Mouse (Mus musculus): ENCODE results near the gene Slit3. TPM values are rescaled to one million over a fixed set of nuclear protein-coding genes. Genes with fewer than 3 reads are reported as not detected.

Slit3 gene
- polyA plus RNA-seq, 1 experiment, result not detected

DNA sequence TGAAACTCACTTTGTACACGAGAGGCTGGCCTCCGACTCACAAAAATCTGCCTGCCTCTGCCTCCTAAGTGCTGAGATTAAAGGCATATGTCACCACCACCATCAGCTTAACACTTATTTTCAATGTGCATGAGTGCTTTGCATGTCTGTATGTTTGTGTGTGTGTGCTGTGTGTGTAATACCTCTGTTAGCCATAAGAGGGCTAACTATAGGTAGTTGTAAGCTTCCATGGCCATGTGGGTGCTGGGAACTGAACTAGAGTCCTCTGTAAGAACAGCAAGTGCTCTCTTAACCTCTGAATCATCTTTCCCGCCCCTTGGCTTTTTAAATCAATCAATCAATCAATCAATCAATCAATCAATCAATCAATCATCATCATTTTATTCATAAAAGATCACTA is 251.4 kb downstream of the Slit3 start:
- no peak for TF ChIP-seq GATA1 (IDR thresholded peaks at IDR 0.05; ENCODE audit: low read length)
- no peak for TF ChIP-seq TAL1 (IDR thresholded peaks at IDR 0.05; ENCODE audit: low read length)
- peaks cover 6% of the 10 kb centered on the region for H3K9me3 ChIP-seq (ENCODE audit: control insufficient read depth, low read length)
- H3K36me3 ChIP-seq (ENCODE audit: control insufficient read depth), result no peaks in the 10 kb centered on the region
- H3K4me1 ChIP-seq (ENCODE audit: control insufficient read depth), result no peaks in the 10 kb centered on the region
- H3K4me3 ChIP-seq (replicated peaks), result no peak overlapping the region
- no peaks in the 10 kb centered on the region for H3K27me3 ChIP-seq (ENCODE audit: control insufficient read depth)

- Histone ChIP-seq H3K36me3 (ENCODE audit: control insufficient read depth) (no peaks in the 10 kb centered on the region), H3K4me3 (replicated peaks) (no peak overlapping the region), H3K4me1 (ENCODE audit: control insufficient read depth) (no peaks in the 10 kb centered on the region), H3K9me3 (ENCODE audit: control insufficient read depth, low read length) (peaks cover 6% of the 10 kb centered on the region; the same call in 1 of the 2 replicates), H3K27me3 (ENCODE audit: control insufficient read depth) (no peaks in the 10 kb centered on the region)
- TF ChIP-seq GATA1 (IDR thresholded peaks at IDR 0.05; ENCODE audit: low read length) (no peak), TAL1 (IDR thresholded peaks at IDR 0.05; ENCODE audit: low read length) (no peak)
Measured at GRCm38 (mm10) chr11:35375072-35375471, 254.0 kb downstream of the Slit3 start.

DNA sequence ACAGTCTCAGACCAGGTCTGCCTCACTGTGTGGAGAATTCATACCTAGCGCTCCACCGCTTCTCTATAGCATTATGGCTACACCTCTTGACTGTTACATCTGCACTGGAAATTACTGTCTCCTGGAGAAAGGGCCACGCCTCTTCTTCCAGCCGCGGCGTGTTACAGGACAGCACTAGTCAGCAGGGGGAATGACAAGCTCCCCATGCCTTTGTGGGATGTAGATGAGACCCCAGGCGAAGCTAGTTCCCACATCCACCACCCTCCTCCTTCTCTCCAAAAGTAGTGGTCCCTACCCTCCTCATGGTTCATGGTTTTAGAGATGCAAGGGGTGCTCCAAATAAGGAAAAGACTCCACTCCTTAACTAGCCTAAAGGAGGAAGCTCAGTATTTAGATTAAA is 257.8 kb downstream of the Slit3 start:
- H3K4me3 ChIP-seq (replicated peaks), result no peak overlapping the region
- H3K9me3 ChIP-seq (ENCODE audit: control insufficient read depth, low read length), result no peaks in the 10 kb centered on the region
- no peaks in the 10 kb centered on the region for H3K4me1 ChIP-seq (ENCODE audit: control insufficient read depth)
- H3K36me3 ChIP-seq (ENCODE audit: control insufficient read depth), result no peaks in the 10 kb centered on the region
- TF ChIP-seq GATA1 (IDR thresholded peaks at IDR 0.05; ENCODE audit: low read length) (no peak), TAL1 (IDR thresholded peaks at IDR 0.05; ENCODE audit: low read length) (no peak)
- no peaks in the 10 kb centered on the region for H3K27me3 ChIP-seq (ENCODE audit: control insufficient read depth)

DNA sequence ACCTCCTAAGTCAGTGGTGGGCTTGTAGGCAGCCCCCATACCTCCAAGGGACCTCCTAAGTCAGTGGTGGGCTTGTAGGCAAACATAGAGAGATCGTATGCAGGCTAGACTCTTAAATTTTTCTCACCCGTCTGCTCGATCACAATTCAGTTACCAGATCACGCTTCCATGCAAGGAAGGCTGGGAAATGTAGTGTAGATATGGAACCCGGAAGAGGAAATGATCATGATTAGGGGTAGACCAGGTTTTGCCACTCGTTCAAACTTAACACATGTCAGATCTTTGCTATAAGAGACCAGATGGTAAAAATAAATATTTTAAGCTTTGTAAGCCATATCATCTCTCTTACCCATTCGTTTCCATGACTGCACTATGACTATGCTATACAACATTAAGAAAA is 258.4 kb downstream of the Slit3 start:
- TF ChIP-seq GATA1 (IDR thresholded peaks at IDR 0.05; ENCODE audit: low read length), result no peak
- TF ChIP-seq TAL1 (IDR thresholded peaks at IDR 0.05; ENCODE audit: low read length), result no peak
- Histone ChIP-seq H3K27me3 (ENCODE audit: control insufficient read depth) (no peaks in the 10 kb centered on the region), H3K4me1 (ENCODE audit: control insufficient read depth) (no peaks in the 10 kb centered on the region), H3K36me3 (ENCODE audit: control insufficient read depth) (no peaks in the 10 kb centered on the region), H3K4me3 (replicated peaks) (no peak overlapping the region), H3K9me3 (ENCODE audit: control insufficient read depth, low read length) (no peaks in the 10 kb centered on the region)

- no peaks in the 10 kb centered on the region for H3K9me3 ChIP-seq (ENCODE audit: control insufficient read depth, low read length)
Measured at GRCm38 (mm10) chr11:35380766-35381165, 259.7 kb downstream of the Slit3 start.

GRCm38 (mm10) chr11:35385444-35385843 is 264.4 kb downstream of the Slit3 start:
- no peaks in the 10 kb centered on the region for H3K36me3 ChIP-seq (ENCODE audit: control insufficient read depth)
- no peak overlapping the region for H3K4me3 ChIP-seq (replicated peaks)
- H3K4me1 ChIP-seq (ENCODE audit: control insufficient read depth), result no peaks in the 10 kb centered on the region
- no peaks in the 10 kb centered on the region for H3K27me3 ChIP-seq (ENCODE audit: control insufficient read depth)
- TF ChIP-seq TAL1 (IDR thresholded peaks at IDR 0.05; ENCODE audit: low read length) (no peak), GATA1 (IDR thresholded peaks at IDR 0.05; ENCODE audit: low read length) (no peak)
- H3K9me3 ChIP-seq (ENCODE audit: control insufficient read depth, low read length), result no peaks in the 10 kb centered on the region

More at GRCm38 (mm10) chr11:35380766-35381165, 259.7 kb downstream of the Slit3 start:
- Histone ChIP-seq H3K36me3 (ENCODE audit: control insufficient read depth) (no peaks in the 10 kb centered on the region), H3K4me3 (replicated peaks) (no peak overlapping the region), H3K4me1 (ENCODE audit: control insufficient read depth) (no peaks in the 10 kb centered on the region), H3K27me3 (ENCODE audit: control insufficient read depth) (no peaks in the 10 kb centered on the region)
- TF ChIP-seq GATA1 (IDR thresholded peaks at IDR 0.05; ENCODE audit: low read length) (no peak), TAL1 (IDR thresholded peaks at IDR 0.05; ENCODE audit: low read length) (no peak)

DNA sequence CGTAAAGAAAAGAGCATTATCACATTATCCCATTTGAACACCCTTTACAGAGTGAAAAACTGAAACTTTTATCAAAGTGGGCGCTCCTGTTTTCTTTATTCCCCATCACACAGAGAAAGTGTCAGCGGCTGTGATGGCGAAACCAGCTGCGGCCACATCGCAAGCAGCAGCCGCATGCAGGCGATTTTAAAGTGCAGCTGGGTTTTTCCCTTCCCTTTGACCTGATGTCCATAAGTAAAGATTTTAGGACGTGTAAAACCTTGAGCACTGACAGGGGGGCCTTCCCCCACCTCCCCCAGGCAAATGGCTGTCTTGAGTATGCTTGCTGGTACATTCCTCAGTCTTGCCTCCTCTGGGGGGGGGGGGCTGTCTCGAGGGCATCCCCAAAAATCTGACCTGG is 266.8 kb downstream of the Slit3 start:
- Histone ChIP-seq H3K27me3 (ENCODE audit: control insufficient read depth) (no peaks in the 10 kb centered on the region), H3K36me3 (ENCODE audit: control insufficient read depth) (no peaks in the 10 kb centered on the region), H3K9me3 (ENCODE audit: control insufficient read depth, low read length) (no peaks in the 10 kb centered on the region), H3K4me3 (replicated peaks) (no peak overlapping the region), H3K4me1 (ENCODE audit: control insufficient read depth) (no peaks in the 10 kb centered on the region)
- TF ChIP-seq TAL1 (IDR thresholded peaks at IDR 0.05; ENCODE audit: low read length) (no peak), GATA1 (IDR thresholded peaks at IDR 0.05; ENCODE audit: low read length) (no peak)

- Histone ChIP-seq H3K27me3 (ENCODE audit: control insufficient read depth) (no peaks in the 10 kb centered on the region), H3K4me3 (replicated peaks) (no peak overlapping the region), H3K4me1 (ENCODE audit: control insufficient read depth) (no peaks in the 10 kb centered on the region), H3K9me3 (ENCODE audit: control insufficient read depth, low read length) (no peaks in the 10 kb centered on the region), H3K36me3 (ENCODE audit: control insufficient read depth) (no peaks in the 10 kb centered on the region)
- TF ChIP-seq TAL1 (IDR thresholded peaks at IDR 0.05; ENCODE audit: low read length) (no peak), GATA1 (IDR thresholded peaks at IDR 0.05; ENCODE audit: low read length) (no peak)
Measured at GRCm38 (mm10) chr11:35388471-35388870, 267.4 kb downstream of the Slit3 start.

DNA sequence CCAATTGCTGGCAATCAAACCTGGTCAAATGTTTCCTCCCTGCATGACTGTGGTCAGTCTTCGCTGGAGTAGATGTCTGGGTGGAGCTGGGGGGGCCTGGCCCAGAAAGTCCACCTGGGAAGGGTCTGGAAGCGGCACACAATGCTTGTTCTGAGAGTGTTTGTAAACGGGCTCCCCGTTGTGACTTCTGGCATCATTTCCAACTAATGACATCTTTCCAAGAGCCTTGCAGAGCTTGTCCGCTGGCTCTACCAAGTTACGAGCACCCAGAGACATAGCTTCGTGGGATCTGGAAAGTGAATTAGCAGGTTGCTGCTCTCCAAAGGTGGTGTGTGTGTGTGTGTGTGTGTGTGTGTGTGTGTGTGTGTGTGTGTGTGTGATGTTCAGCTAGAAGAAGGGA is 268.3 kb downstream of the Slit3 start:
- Histone ChIP-seq H3K4me3 (replicated peaks) (no peak overlapping the region), H3K36me3 (ENCODE audit: control insufficient read depth) (no peaks in the 10 kb centered on the region), H3K9me3 (ENCODE audit: control insufficient read depth, low read length) (no peaks in the 10 kb centered on the region), H3K27me3 (ENCODE audit: control insufficient read depth) (no peaks in the 10 kb centered on the region), H3K4me1 (ENCODE audit: control insufficient read depth) (no peaks in the 10 kb centered on the region)
- TF ChIP-seq TAL1 (IDR thresholded peaks at IDR 0.05; ENCODE audit: low read length) (no peak), GATA1 (IDR thresholded peaks at IDR 0.05; ENCODE audit: low read length) (no peak)

DNA sequence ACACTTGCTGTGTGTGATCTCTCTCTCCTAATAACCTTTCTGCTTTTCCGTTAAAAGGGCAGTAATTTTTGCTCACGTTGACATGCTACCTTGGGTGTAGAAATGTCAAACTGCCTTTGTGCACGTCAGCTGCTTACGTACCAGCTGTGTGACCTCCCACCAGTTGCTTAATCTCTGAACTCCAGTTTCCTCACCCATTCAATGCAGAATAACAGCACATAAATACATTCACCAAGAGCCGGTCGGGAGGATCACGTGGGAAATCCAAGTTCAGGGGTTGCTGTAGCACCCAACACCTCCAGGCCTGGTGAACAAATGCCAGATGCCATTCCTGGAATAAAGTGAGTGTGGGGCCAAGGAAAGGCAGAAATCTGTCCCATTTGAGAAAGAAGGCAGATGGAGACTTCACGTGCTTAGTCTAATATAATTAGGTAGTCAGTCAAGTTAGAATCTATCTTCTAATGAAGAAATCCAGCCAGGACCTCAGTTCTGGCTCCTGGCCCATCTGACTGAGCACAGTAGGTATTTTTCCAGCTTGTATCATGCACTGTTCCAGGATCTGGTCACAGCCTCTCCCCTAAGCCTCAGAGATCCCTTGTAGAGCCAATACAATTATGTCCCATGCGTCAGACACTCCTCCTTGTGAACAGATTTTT is 268.9 kb downstream of the Slit3 start:
- Histone ChIP-seq H3K4me3 (replicated peaks) (no peak overlapping the region), H3K36me3 (ENCODE audit: control insufficient read depth) (no peaks in the 10 kb centered on the region), H3K4me1 (ENCODE audit: control insufficient read depth) (no peaks in the 10 kb centered on the region), H3K9me3 (ENCODE audit: control insufficient read depth, low read length) (no peaks in the 10 kb centered on the region), H3K27me3 (ENCODE audit: control insufficient read depth) (no peaks in the 10 kb centered on the region)
- TF ChIP-seq TAL1 (IDR thresholded peaks at IDR 0.05; ENCODE audit: low read length), result no peak
- TF ChIP-seq GATA1 (IDR thresholded peaks at IDR 0.05; ENCODE audit: low read length), result no peak
